Mouse (Mus musculus) liver, embryonic 14.5 days (tissue): ENCODE data around the gene Rps19. TPM values are rescaled to one million over a fixed set of nuclear protein-coding genes. Genes with fewer than 3 reads are reported as not detected.

ENCODE experiments used
- ATAC-seq: fragments of 200-750 bp; cut with Nextera tagmentation; 2 replicates; pipeline ENCODE4 v1.8.0; 2017; ENCODE audit warnings: moderate number of reproducible peaks, mild to moderate bottlenecking, moderate library complexity; ENCODE audit not compliant: insufficient read depth
- DNase-seq, 3 experiments: peaks; one replicate each; pipeline ENCODE4 v3.0.0-alpha.2; 2012 to 2013; ENCODE audit warnings: low read depth in 3 of 3, low spot score in 3 of 3
- H3K27ac ChIP-seq: fragments of 300-500 bp; sonication (generic); 2 replicates; pipeline ENCODE4 v1.5.1; 2014; ENCODE audit warnings: moderate library complexity, mild to moderate bottlenecking, control low read depth, inconsistent platforms
- H3K27me3 ChIP-seq: fragments of 300-500 bp; sonication (generic); 2 replicates; pipeline ENCODE4 v1.6.1; 2014; ENCODE audit warnings: mild to moderate bottlenecking, low read length, moderate library complexity; ENCODE audit not compliant: control insufficient read depth, insufficient read depth
- H3K36me3 ChIP-seq: fragments of 300-500 bp; sonication (generic); replicated peaks from 2 replicates; pipeline ENCODE4 v1.6.1; 2014; ENCODE audit warnings: low read depth; ENCODE audit not compliant: control insufficient read depth, insufficient read depth
- H3K4me1 ChIP-seq, 2 experiments: fragments of 200-500 bp in 1 of 2; fragments of 300-500 bp in 1 of 2; sonication (generic) in 1 of 2; replicated peaks; 2 replicates each; pipeline ENCODE4 v1.6.1; 2012 to 2014; ENCODE audit warnings: antibody characterized with exemption in 1 of 2, inconsistent platforms in 1 of 2, low read length in 1 of 2; ENCODE audit not compliant: control insufficient read depth in 2 of 2, insufficient read depth in 2 of 2
- H3K4me2 ChIP-seq: fragments of 300-500 bp; sonication (generic); 2 replicates; pipeline ENCODE4 v1.6.1; 2014; ENCODE audit warnings: low read depth, mild to moderate bottlenecking, control low read depth, moderate library complexity
- H3K4me3 ChIP-seq, 2 experiments: fragments of 200-500 bp in 1 of 2; fragments of 300-500 bp in 1 of 2; sonication (generic) in 1 of 2; 2 replicates each; pipeline ENCODE4 v1.5.1; 2012 to 2014; ENCODE audit warnings: low read depth in 2 of 2, low read length in 2 of 2, mild to moderate bottlenecking in 2 of 2, control low read depth in 1 of 2, inconsistent platforms in 1 of 2, moderate library complexity in 1 of 2; ENCODE audit not compliant: insufficient read depth in 1 of 2
- H3K9ac ChIP-seq: fragments of 300-500 bp; sonication (generic); replicated peaks from 2 replicates; pipeline ENCODE4 v1.6.1; 2014; ENCODE audit warnings: mild to moderate bottlenecking, control low read depth, moderate library complexity
- H3K9me3 ChIP-seq: fragments of 300-500 bp; sonication (generic); 2 replicates; pipeline ENCODE4 v1.6.1; 2016; ENCODE audit warnings: low read length, mixed read lengths; ENCODE audit not compliant: control insufficient read depth
- CTCF ChIP-seq: IDR thresholded peaks from 2 replicates; pipeline ENCODE4 v1.5.1; 2016; ENCODE audit warnings: antibody characterized with exemption, low read depth, control low read depth
- EP300 ChIP-seq: IDR thresholded peaks from 2 replicates; pipeline ENCODE4 v1.6.1; 2016; ENCODE audit warnings: antibody characterized with exemption, low read depth
- WGBS: fragments of 180-500 bp; shearing (Covaris S2); extraction: QIAGEN DNeasy Blood & Tissue Kit; methylation state at CpG from one replicate; pipeline ENCODE4 v1.1.7; 2014; ENCODE audit not compliant: insufficient replicate concordance; 5-methylcytosine and 5-hydroxymethylcytosine counted together
- polyA plus RNA-seq, 2 experiments: library from polyadenylated mRNA; depleted of rRNA in 1 of 2; stranded (reverse) in 1 of 2; unstranded in 1 of 2; fragments of >200 nt; fragmentation: Nextera tagmentation in 1 of 2; extraction: Ambion mirVana in 1 of 2; gene quantifications; 2 replicates each; pipeline versions ENCODE4 v1.2.1 to v1.2.3; 2012 to 2014

Rps19 gene
- polyA plus RNA-seq, 2 experiments = 615 to 1,654 TPM

GRCm38 (mm10) chr7:24930475-24930874 lies 46.3 kb downstream of the Rps19 start:
- TF ChIP-seq EP300 (no peak), CTCF (no peak)
- Histone ChIP-seq H3K9me3 (no peaks in the 10 kb centered on the region), H3K4me3 (no peak overlapping the region), H3K9ac (no peak overlapping the region), H3K4me2 (no peak overlapping the region), H3K27ac (no peak overlapping the region), H3K27me3 (peaks cover 53% of the 10 kb centered on the region), H3K4me1 (no peaks in the 10 kb centered on the region), H3K36me3 (no peaks in the 10 kb centered on the region)
- 34% methylated on average over 6 of the region's 6 CpGs for WGBS
- DNase-seq = no peak
- no peak for ATAC-seq

GRCm38 (mm10) chr7:24931651-24932050 lies 47.5 kb downstream of the Rps19 start:
- no peaks in the 10 kb centered on the region for H3K4me1 ChIP-seq
- TF ChIP-seq CTCF (no peak), EP300 (no peak)
- peaks cover 53% of the 10 kb centered on the region for H3K27me3 ChIP-seq
- no peak overlapping the region for H3K4me3 ChIP-seq
- DNase-seq (no peak), ATAC-seq (no peak)
- no peaks in the 10 kb centered on the region for H3K36me3 ChIP-seq
- no peaks in the 10 kb centered on the region for H3K9me3 ChIP-seq
- no peak overlapping the region for H3K4me2 ChIP-seq
- 3% methylated on average over 15 of the region's 15 CpGs for WGBS
- no peak overlapping the region for H3K9ac ChIP-seq
- no peak overlapping the region for H3K27ac ChIP-seq

Other genes with a start within 250 kb of the Rps19 start
- 0.03 TPM in 1 of 2 replicates, not detected in the other for gene Lypd3, start 247.8 kb upstream of the Rps19 start, polyA plus RNA-seq (2012; rRNA removed)
- gene Lypd3, start 247.8 kb upstream of the Rps19 start, polyA plus RNA-seq (2014; fragmentation: Nextera tagmentation; extraction: Ambion mirVana) = not detected in 2 replicates
- gene Tex101, start 207.7 kb upstream of the Rps19 start, polyA plus RNA-seq (2012; rRNA removed) = not detected in 2 replicates
- gene Tex101, start 207.7 kb upstream of the Rps19 start, polyA plus RNA-seq (2014; fragmentation: Nextera tagmentation; extraction: Ambion mirVana) = not detected in 2 replicates
- gene BC049730, start 175.1 kb upstream of the Rps19 start, polyA plus RNA-seq (2012; rRNA removed) = not detected in 2 replicates
- gene BC049730, start 175.1 kb upstream of the Rps19 start, polyA plus RNA-seq (2014; fragmentation: Nextera tagmentation; extraction: Ambion mirVana) = not detected in 2 replicates
- gene Gm4763, start 157.5 kb upstream of the Rps19 start, polyA plus RNA-seq (2012; rRNA removed) = not detected in 2 replicates
- not detected in 2 replicates for gene Gm4763, start 157.5 kb upstream of the Rps19 start, polyA plus RNA-seq (2014; fragmentation: Nextera tagmentation; extraction: Ambion mirVana)
- gene Cd177, start 124.1 kb upstream of the Rps19 start, polyA plus RNA-seq (2012; rRNA removed) = 1.0 and 1.1 TPM in 2 replicates
- 1.9 and 2.8 TPM in 2 replicates for gene Cd177, start 124.1 kb upstream of the Rps19 start, polyA plus RNA-seq (2014; fragmentation: Nextera tagmentation; extraction: Ambion mirVana)
- gene Ceacam10, start 107.2 kb upstream of the Rps19 start, polyA plus RNA-seq (2012; rRNA removed) = 0.19 and 0.39 TPM in 2 replicates
- 0.25 and 0.34 TPM in 2 replicates for gene Ceacam10, start 107.2 kb upstream of the Rps19 start, polyA plus RNA-seq (2014; fragmentation: Nextera tagmentation; extraction: Ambion mirVana)
- 0.37 and 1.5 TPM in 2 replicates for gene Gm9844, start 22.2 kb upstream of the Rps19 start, polyA plus RNA-seq (2012; rRNA removed)
- gene Gm9844, start 22.2 kb upstream of the Rps19 start, polyA plus RNA-seq (2014; fragmentation: Nextera tagmentation; extraction: Ambion mirVana) = 1.3 and 2.2 TPM in 2 replicates
- not detected in 2 replicates for gene Lypd4, start 14.4 kb upstream of the Rps19 start, polyA plus RNA-seq (2012; rRNA removed)
- not detected in 2 replicates for gene Lypd4, start 14.4 kb upstream of the Rps19 start, polyA plus RNA-seq (2014; fragmentation: Nextera tagmentation; extraction: Ambion mirVana)
- not detected in 2 replicates for gene Dmrtc2, start 14.3 kb upstream of the Rps19 start, polyA plus RNA-seq (2012; rRNA removed)
- not detected in 2 replicates for gene Dmrtc2, start 14.3 kb upstream of the Rps19 start, polyA plus RNA-seq (2014; fragmentation: Nextera tagmentation; extraction: Ambion mirVana)
- 0.81 and 1.0 TPM in 2 replicates for gene Cd79a, start 13.0 kb downstream of the Rps19 start, polyA plus RNA-seq (2012; rRNA removed)
- gene Cd79a, start 13.0 kb downstream of the Rps19 start, polyA plus RNA-seq (2014; fragmentation: Nextera tagmentation; extraction: Ambion mirVana) = 1.4 and 2.0 TPM in 2 replicates
- gene Arhgef1, start 18.5 kb downstream of the Rps19 start, polyA plus RNA-seq (2012; rRNA removed) = 44.2 and 44.3 TPM in 2 replicates
- 28.7 and 31.1 TPM in 2 replicates for gene Arhgef1, start 18.5 kb downstream of the Rps19 start, polyA plus RNA-seq (2014; fragmentation: Nextera tagmentation; extraction: Ambion mirVana)
- gene Gm4881, start 60.1 kb downstream of the Rps19 start, polyA plus RNA-seq (2012; rRNA removed) = not detected in 2 replicates
- gene Gm4881, start 60.1 kb downstream of the Rps19 start, polyA plus RNA-seq (2014; fragmentation: Nextera tagmentation; extraction: Ambion mirVana) = not detected in 2 replicates
- gene Rabac1, start 88.4 kb downstream of the Rps19 start, polyA plus RNA-seq (2012; rRNA removed) = 46.8 and 56.5 TPM in 2 replicates
- gene Rabac1, start 88.4 kb downstream of the Rps19 start, polyA plus RNA-seq (2014; fragmentation: Nextera tagmentation; extraction: Ambion mirVana) = 60.7 and 62.2 TPM in 2 replicates
- gene Atp1a3, start 121.6 kb downstream of the Rps19 start, polyA plus RNA-seq (2012; rRNA removed) = 0.38 and 0.50 TPM in 2 replicates
- gene Atp1a3, start 121.6 kb downstream of the Rps19 start, polyA plus RNA-seq (2014; fragmentation: Nextera tagmentation; extraction: Ambion mirVana) = 0.60 and 0.68 TPM in 2 replicates
- gene Grik5, start 188.0 kb downstream of the Rps19 start, polyA plus RNA-seq (2012; rRNA removed) = 4.9 and 6.1 TPM in 2 replicates
- gene Grik5, start 188.0 kb downstream of the Rps19 start, polyA plus RNA-seq (2014; fragmentation: Nextera tagmentation; extraction: Ambion mirVana) = 0.37 and 0.54 TPM in 2 replicates
- 6.3 and 6.9 TPM in 2 replicates for gene Zfp574, start 188.2 kb downstream of the Rps19 start, polyA plus RNA-seq (2012; rRNA removed)
- gene Zfp574, start 188.2 kb downstream of the Rps19 start, polyA plus RNA-seq (2014; fragmentation: Nextera tagmentation; extraction: Ambion mirVana) = 6.6 and 7.3 TPM in 2 replicates